Mouse (Mus musculus): Measurements from ENCODE around the gene Hadha.

Gene Hadha

GRCm38 (mm10) chr5:30153222-30153621 lies 1.7 kb downstream of the Hadha start:
- DNase-seq (ENCODE audit: low spot score), result no peak

GRCm38 (mm10) chr5:30152413-30152812 lies 2.5 kb downstream of the Hadha start:
- DNase-seq (ENCODE audit: low spot score), result no peak

DNA sequence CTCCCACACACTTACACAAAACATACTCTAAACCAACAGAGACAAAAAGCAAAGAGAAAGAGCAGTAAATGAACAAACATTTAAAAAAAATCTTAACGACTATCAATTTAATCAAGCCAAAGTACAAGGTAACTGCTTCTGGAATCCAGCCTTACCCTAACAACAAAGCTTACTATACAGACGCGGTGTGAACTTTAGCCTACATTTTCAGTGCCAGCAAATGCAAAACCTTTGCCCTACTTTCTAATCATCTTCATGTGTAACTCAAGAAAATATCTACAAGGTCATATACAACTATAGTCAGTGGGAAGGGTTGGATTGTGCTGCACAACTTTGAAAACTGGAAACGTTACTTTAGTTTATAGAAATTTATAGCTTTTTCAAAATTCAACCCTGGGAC lies 3.0 kb downstream of the Hadha start:
- peak; percentile 22 for DNase-seq (ENCODE audit: low spot score)

GRCm38 (mm10) chr5:30148133-30148920 lies 6.6 kb downstream of the Hadha start:
- no peak for DNase-seq (ENCODE audit: low spot score)

- DNase-seq (ENCODE audit: low spot score), result no peak
Measured at GRCm38 (mm10) chr5:30146526-30146925, 8.4 kb downstream of the Hadha start.

GRCm38 (mm10) chr5:30138193-30138592 lies 16.8 kb downstream of the Hadha start:
- DNase-seq (ENCODE audit: low spot score), result no peak

DNA sequence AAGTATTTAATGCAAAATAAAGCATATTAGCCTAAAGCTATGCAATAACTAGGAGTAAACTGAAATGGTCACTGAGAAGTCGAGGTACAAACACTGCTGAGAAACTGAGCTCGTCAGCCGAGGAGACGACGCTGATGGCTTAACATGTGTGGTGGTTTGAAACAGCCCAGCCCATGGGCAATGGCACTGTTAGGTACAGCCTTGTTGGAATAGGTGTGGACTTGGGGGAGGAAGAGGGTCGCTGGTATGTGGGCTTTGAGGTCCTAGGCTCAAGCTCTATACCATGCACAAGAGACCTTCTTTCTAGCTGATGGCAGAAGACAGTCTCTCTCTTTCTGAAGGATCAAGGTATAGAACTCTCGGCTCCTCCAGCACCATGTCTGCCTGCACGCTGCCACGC lies 17.7 kb downstream of the Hadha start:
- no peak for DNase-seq (ENCODE audit: low spot score)

DNA sequence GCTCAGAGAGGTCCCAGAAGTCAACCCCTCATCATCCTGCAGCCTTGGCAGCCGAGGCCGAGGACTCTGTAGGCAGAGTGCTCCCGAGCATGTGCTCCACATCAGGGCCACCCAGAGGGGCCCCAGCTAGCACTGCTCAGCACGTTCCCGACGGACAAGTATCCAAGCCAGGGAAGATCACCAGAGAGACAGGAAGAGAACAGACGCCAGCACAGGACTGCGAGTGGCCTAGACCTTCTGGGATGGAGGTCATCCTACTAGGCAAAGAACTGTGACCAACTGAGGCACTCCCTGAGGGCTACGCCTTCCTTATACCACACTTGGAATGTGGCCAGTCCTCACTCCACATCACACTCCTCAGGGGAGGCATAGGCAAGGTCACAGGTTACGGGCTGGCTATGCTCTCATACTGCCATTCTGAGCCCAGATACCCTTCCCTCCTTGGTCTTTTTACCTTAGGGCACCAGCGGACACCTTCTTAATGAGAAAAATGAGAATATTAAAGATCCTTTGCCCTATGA lies 19.2 kb downstream of the Hadha start:
- no peak for DNase-seq (ENCODE audit: low spot score)

GRCm38 (mm10) chr5:30132173-30132572 lies 22.8 kb downstream of the Hadha start:
- no peak for DNase-seq (ENCODE audit: low spot score)

- DNase-seq (ENCODE audit: low spot score), result no peak
Measured at GRCm38 (mm10) chr5:30131246-30131645, 23.7 kb downstream of the Hadha start.

DNA sequence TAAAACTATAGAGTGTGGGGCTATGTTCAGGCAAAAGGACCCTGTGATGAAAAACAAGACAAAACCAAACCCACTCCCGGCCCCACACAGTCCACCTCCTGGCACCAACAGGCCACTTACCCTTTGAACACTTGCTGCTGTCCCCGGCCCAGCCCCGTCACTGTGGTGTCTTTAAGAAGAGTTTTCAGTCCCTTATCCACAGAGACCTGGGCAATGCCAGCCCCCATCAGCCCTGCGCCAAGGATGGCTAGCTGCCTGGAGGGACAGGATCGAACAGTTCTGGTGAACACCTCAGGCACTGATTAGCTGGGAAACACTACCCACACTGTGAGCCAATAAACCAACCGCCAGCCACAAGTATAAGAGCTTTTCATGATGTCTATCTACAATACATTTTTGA lies 26.3 kb downstream of the Hadha start:
- no peak for DNase-seq (ENCODE audit: low spot score)

DNA sequence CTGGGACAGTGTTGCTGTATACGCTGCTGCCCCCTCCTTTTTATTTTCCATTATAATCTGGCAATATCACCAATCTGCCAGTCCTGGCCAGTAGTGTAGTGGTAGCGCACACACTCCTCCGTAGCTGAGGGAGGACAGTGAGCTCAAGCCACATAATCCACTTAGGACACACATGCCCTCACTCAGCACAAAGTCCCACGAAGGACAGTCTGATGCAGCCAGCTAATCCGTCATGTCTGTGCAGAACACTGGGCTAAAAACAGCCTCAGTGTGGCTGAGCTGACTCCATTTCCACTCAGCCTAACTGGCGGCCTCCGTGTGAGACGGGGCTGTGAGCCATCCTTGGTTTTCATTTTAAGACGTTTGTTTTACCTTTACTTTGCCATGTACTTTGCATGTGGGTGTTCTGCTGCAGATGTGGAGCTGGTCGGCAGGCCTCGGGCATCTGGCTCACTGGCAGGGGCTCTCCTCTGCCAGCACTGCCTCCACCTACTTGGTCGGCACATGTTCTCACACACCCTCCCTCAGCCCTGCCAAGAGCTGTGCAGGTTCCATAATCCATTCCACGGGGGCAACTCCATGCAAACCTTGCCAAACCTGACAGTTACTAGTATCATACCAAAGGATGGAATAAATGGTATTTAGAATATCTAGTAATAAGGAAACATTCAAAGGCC lies 26.9 kb downstream of the Hadha start:
- no peak for DNase-seq (ENCODE audit: low spot score)

- DNase-seq (ENCODE audit: low spot score), result no peak
Measured at GRCm38 (mm10) chr5:30126756-30127155, 28.2 kb downstream of the Hadha start.

- no peak for DNase-seq (ENCODE audit: low spot score)
Measured at GRCm38 (mm10) chr5:30125587-30125986, 29.4 kb downstream of the Hadha start.

DNA sequence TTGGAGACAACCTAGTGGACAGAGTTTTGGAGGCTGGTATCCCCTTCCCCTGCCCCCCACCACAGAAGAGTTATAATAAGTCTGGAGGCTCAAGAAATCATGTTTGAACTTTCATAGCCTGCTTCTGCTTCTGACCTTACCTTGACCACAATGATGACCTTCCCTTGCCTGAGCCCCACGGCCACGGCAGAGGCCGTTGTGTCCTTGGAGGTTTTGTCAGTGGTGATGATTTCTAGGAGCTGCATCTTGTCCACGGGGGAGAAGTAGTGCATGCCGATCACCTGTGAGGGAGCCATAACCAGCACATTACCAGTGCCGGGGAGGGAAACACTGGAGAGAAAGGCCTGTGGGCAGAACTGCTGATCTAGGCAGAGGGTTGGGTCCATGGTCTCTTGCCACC lies 32.5 kb downstream of the Hadha start:
- DNase-seq (ENCODE audit: low spot score), result no peak

DNA sequence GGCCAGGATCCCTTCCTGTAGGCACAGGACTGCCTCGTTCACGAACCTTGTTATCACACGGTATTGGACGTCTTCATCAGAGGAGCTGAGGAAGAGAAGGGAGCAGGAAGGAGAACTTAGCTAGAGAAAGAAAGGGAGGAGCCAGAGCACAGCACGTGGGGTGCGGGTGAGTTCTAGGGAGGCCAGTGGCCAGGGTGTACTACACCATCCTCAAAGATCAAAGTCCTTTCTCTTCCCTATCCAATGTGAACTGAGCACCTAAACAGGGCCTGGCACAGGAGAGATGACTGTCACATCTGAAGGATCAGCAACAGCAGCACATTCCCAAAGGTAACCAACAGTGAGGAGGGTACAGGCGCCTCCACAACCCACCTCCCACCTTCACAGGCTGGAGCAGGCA lies 34.9 kb downstream of the Hadha start:
- DNase-seq (ENCODE audit: low spot score), result no peak

GRCm38 (mm10) chr5:30119163-30119562 lies 35.8 kb downstream of the Hadha start:
- DNase-seq (ENCODE audit: low spot score), result no peak

DNA sequence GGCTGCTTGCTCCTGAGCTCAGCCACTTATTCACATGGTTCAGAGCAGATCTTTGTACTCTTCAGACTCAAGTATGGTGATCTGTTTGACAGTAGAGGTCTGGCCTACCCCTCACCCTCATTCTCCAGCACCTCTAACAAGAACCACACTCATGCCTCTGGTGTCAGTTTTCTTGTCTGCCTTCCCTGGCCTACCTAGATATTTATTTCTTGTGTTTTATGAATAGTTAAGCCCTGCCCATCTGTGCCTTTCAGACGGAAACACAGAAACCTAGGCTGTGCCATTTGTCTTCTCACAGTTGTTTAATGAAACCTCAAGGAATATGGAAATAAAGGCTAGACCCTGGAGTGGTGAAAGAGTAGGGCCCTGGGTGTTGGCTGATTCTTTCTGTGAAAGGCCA lies 36.9 kb downstream of the Hadha start:
- DNase-seq (ENCODE audit: low spot score), result no peak

- DNase-seq (ENCODE audit: low spot score), result no peak
Measured at GRCm38 (mm10) chr5:30115718-30116117, 39.2 kb downstream of the Hadha start.

DNA sequence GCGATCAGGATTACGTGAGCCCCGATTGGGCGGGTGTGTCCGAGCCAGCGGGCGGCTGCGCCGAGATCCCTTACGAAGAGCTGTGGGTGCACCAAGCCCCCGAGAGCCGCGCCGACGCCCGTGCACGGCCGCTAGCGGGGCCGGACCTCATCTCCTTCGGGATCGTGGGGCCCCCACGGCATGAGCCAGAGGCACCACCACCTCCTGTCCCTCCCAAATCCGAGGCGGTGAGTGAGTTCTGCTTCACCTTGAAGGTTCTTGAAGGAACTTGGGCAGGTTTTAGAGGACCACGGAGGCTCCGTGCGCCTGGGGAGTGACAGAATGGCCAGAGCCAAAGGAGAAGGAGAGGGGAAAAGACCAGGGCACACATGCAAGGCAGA lies 40.2 kb downstream of the Hadha start:
- no peak for DNase-seq (ENCODE audit: low spot score)

GRCm38 (mm10) chr5:30113881-30114760 lies 40.8 kb downstream of the Hadha start:
- DNase-seq (ENCODE audit: low spot score), result peak; percentile 62

GRCm38 (mm10) chr5:30112533-30113068 lies 42.4 kb downstream of the Hadha start:
- DNase-seq (ENCODE audit: low spot score), result no peak
